Mouse (Mus musculus) E14TG2a.4 (cell line): ENCODE measurements around the gene Gch1.

Experiments
- CTCF ChIP-seq: conservative IDR thresholded peaks from 2 replicates; pipeline ENCODE4 v1.5.1; 2014; ENCODE audit warnings: low read length
- NANOG ChIP-seq: IDR thresholded peaks from 2 replicates; pipeline ENCODE4 v1.6.1; 2014; ENCODE audit warnings: borderline replicate concordance, low read length, mixed read lengths
- POU5F1 ChIP-seq: IDR thresholded peaks from 2 replicates; pipeline ENCODE4 v1.6.1; 2014; ENCODE audit warnings: low read length, borderline replicate concordance

- TF ChIP-seq CTCF (no peak), NANOG (no peak), POU5F1 (no peak)
These were observed 14.1 kb downstream of the Gch1 start for GRCm38 (mm10) chr14:47175136-47175535.
